Mouse (Mus musculus): Measurements from ENCODE around the gene Gal3st2c.
"Not testable (repeated sequence)": the region's sequence is repeated elsewhere in the genome, so short reads cannot be mapped to it uniquely, and the experiment has no call there.

The Gal3st2c gene

GRCm38 (mm10) chr1:93990209-93990608 is at the start of gene Gal3st2c:
Gal3st2c (plus strand) TSS chr1:93990509.
- DNase-seq (ENCODE audit: extremely low read depth, low read depth, low spot score), result not testable (repeated sequence)

GRCm38 (mm10) chr1:93949087-93949486 is 41.2 kb upstream of the Gal3st2c start:
- not testable (repeated sequence) for DNase-seq (ENCODE audit: extremely low read depth, low read depth, low spot score)

DNA sequence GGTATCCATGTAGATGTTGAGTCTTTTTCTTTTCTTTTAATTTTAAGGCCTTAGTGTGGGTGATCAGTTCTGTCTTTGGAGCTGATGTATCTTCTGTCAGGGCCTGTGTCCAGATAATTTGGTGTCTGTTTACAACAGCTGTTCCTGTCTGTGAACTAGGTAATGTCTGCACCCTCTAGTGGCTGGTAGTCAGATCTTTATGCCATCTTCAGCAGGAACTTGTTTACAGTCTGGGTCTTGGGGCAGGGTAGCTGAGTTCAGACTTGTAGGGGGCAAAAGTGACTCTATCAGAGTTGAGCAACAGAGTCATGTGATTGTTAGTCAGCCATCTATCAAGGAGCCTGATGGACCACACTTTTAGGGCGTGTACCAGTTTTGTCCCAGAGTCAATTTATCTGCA is 23.8 kb upstream of the Gal3st2c start:
- not testable (repeated sequence) for DNase-seq (ENCODE audit: extremely low read depth, low read depth, low spot score)

DNA sequence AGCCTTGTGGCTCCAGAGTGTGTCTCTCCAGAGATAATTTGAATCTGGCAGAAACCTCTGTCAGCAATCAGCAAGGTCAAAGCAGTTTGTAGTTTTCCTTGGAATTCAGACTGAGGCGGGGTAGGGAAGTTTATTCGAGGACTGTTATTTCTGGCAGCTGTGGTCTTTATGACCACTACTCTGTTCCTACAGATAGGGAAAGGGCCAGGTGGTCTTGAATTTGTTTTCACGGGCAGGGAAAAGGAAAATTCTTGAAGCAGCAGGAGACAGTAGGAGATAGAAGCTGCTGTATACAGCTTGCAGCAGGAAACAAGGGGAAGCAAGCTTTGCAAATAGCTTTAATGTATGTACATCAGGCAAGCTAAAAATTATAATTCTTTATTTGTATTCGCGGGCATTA is 19.9 kb upstream of the Gal3st2c start:
- DNase-seq (ENCODE audit: extremely low read depth, low read depth, low spot score), result not testable (repeated sequence)

GRCm38 (mm10) chr1:93970797-93971196 is 19.5 kb upstream of the Gal3st2c start:
- DNase-seq (ENCODE audit: extremely low read depth, low read depth, low spot score), result not testable (repeated sequence)

DNA sequence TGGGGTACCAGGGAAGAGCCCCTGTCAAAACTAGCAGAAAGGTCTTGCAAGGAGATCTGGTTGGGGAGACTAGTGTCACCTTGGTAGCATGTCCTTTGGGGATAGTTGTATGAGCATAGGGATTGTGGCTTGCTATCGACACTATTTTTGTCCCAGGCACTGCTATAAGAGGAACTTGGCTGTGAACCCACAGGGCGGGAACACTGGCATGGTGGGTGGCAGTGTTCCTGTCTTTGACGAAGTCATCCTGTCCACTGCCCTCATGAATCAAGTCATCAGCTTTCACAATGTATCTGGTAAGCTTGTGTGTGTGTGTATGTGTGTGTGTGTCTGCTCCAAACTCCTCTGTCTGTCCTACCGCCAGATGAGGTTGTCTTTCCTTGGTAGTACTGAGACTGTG is 14.5 kb upstream of the Gal3st2c start:
- not testable (repeated sequence) for DNase-seq (ENCODE audit: extremely low read depth, low read depth, low spot score)

- not testable (repeated sequence) for DNase-seq (ENCODE audit: extremely low read depth, low read depth, low spot score)
These were observed 12.0 kb upstream of the Gal3st2c start for GRCm38 (mm10) chr1:93978287-93978686.

DNA sequence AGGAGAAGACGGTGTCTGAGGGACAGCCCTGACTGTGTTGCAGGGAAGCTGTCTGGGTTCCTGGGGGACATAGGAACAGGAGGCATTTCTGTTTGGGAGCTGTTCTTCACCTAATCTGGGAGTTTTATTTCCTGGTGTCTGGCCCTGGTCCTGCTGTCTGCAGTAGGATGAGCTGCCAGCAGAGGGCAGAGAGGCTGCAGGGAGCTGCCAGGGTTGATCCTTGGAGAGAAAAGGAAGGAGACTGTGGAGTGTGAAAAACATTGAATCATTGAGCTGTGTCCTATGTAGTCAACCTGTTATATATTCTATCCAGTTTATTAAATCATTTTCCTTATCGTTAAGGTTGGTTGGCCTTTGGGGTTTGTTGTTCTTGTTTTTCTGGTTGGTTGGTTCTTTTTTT is 9.4 kb upstream of the Gal3st2c start:
- not testable (repeated sequence) for DNase-seq (ENCODE audit: extremely low read depth, low read depth, low spot score)

DNA sequence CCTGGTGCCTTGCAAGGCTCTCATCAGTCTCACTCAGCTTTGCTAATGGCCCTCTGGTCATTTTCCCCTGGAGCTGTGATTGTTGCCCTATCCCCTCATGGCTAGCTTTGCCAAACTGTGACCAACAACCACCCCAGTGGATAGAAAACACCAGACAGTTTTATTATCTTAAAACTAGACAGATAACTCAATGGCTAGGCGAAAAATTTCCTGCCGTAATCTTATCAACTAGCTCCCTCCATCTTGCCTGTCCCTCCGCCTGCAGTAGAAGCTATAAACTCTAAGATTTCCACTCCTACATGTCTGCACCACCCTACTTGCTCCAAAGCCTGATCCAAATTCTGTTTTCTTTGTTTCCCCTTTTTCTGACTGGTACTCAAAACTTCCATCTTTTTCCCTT is 4.1 kb upstream of the Gal3st2c start:
- DNase-seq (ENCODE audit: extremely low read depth, low read depth, low spot score), result no peak

DNA sequence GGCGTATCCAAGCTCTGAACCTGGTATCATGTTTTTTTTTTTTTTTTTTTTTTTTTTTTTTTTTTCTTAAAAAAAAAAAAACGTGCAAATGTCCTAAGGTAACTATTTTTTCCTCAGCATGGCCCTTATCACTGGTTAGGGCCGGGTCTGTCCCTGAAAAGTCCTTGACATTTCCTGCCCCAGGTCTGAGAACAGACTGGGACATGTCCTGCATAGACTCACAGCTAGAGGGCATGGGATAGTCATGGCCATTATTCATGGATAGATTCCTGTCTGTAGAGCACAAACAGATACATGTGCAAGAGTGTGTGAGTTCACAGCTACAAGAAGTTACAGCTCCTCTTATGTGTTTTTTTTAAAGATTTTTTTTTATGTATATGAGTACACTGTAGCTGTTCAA is 1.5 kb upstream of the Gal3st2c start:
- no peak for DNase-seq (ENCODE audit: extremely low read depth, low read depth, low spot score)

GRCm38 (mm10) chr1:93991068-93991467 is 759 bp downstream of the Gal3st2c start:
- DNase-seq (ENCODE audit: extremely low read depth, low read depth, low spot score), result not testable (repeated sequence)

DNA sequence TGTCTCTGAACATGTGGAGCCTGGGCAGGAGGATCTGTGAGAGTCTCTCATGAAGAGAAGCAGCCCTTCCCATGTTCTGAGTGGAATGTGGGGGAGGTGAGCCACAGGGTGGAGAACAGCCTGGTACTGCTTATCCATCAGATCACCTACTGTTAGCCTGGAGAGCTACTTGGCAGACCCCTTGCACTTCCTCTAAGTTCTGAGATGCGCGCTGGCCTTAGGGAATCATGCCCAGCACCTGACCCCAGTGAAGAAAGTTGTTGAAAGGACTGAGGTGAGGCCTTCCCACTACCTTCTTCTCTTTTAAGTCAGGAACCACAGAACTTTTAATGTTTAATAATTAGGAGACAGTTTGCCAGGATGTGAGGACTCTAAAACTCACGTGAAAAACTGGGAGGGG is 1.2 kb downstream of the Gal3st2c start:
- DNase-seq (ENCODE audit: extremely low read depth, low read depth, low spot score), result not testable (repeated sequence)

GRCm38 (mm10) chr1:94001023-94001422 is 10.7 kb downstream of the Gal3st2c start:
- DNase-seq (ENCODE audit: extremely low read depth, low read depth, low spot score), result no peak

- DNase-seq (ENCODE audit: extremely low read depth, low read depth, low spot score), result not testable (repeated sequence)
These were observed 15.7 kb downstream of the Gal3st2c start for GRCm38 (mm10) chr1:94005954-94006506.

GRCm38 (mm10) chr1:94008826-94009225 is 18.5 kb downstream of the Gal3st2c start:
- not testable (repeated sequence) for DNase-seq (ENCODE audit: extremely low read depth, low read depth, low spot score)

DNA sequence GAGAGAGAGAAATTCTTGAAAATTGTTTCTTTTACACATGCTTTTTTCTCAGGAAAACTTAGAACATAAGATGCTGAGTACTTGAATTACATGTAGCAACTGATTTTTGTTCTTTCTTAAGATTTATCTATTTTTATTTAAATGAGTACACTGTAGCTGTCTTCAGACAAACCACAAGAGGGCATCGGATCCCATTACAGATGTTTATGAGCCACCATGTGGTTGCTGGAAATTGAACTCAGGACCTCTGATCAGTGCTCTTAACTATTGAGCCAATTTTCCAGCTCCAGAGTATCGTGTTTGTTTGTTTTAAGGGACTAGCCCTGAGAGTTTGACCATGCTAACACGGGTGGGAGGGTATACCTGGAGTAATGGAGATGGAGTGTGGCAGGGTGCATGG is 21.3 kb downstream of the Gal3st2c start:
- no peak for DNase-seq (ENCODE audit: extremely low read depth, low read depth, low spot score)

- no peak for DNase-seq (ENCODE audit: extremely low read depth, low read depth, low spot score)
These were observed 29.8 kb downstream of the Gal3st2c start, which contains the start of gene Neu4 for GRCm38 (mm10) chr1:94020151-94020550. Neu4 (plus strand) TSS chr1:94020451.

GRCm38 (mm10) chr1:94027506-94028108 is 37.3 kb downstream of the Gal3st2c start:
- DNase-seq (ENCODE audit: extremely low read depth, low read depth, low spot score), result no peak

DNA sequence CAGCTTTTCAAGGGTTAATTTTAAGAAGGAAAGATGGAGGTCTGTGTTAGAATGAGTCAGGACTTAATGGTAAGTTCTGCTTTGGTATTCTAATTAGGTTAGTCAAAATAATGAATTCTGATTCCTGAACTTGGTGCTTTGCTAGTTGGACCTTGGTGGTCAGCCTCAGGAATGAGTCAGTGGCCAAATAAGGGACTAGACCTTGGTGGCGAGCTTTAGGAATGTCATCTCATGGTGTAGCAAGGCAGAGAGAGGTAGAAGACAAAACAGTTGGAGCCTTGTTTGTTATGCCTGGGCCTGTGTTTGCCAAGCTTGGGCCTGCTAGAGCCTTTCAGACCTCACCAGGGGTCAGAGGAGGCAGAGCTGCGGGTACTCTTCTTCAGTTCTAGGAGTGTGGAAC is 38.4 kb downstream of the Gal3st2c start:
- DNase-seq (ENCODE audit: extremely low read depth, low read depth, low spot score), result no peak

DNA sequence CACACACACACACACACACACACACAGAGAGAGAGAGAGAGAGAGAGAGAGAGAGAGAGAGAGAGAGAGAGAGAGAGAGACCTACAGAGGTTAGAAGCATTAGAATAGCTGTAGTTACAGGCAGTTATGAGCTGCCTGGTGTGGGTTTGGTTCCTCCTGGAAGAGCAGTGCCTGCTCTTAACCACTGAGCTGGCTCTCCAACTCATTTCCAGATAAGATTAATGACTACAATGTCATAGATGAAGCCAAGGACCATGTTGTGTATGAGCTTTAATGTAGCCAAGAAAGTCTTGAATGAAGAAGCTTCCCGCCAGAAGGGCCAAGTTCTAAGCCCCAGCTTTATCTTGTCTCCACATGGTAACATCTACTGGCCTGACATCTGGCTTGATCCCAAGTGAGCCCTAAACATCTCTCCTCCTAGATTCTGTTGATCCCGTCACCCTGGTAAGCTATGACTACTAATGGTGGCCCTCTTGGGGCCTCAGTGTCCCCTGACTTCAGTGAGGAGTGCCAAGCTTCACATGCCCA is 42.8 kb downstream of the Gal3st2c start:
- DNase-seq (ENCODE audit: extremely low read depth, low read depth, low spot score), result no peak

DNA sequence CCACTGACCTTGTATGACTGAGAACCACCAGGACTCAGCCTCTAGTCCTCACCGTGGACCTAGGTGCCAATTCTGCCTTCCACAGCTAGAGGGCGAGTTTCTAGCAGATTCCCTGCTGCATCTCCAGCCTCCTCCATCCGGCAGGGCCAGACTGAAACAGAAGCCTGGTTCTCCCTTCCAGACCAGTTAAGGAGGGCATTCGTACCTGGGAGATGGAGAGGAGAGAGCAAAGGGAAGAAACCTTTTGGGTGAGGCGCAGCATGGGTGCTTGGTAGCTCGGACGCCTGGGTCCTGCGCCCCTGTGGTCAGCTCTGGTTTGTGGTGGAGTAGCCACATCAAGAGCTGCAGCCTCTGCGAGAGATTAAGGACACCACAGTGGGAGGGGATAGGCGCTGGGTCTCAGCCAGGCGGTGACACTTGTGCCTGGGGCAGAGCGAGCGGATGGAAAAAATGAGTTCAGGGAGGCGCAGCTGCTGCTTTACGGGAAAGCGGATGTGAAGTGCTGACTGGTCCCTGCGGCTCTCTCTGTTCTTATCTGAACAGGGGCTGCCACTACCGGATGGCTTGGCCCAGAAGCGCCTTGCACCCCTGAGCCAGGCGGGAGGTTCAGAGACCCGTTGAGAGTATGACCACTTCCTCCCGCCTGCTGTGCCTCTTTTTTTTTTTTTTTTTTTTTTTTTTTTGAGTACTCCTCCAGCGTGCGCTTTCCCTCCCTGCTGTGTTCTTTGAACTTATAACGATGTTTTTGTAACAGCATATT is 44.9 kb downstream of the Gal3st2c start:
- DNase-seq (ENCODE audit: extremely low read depth, low read depth, low spot score), result no peak

- DNase-seq (ENCODE audit: extremely low read depth, low read depth, low spot score), result no peak
These were observed 50.1 kb downstream of the Gal3st2c start for GRCm38 (mm10) chr1:94040391-94040790.
